In genomic region chr2:112534677-112535222, GRCm38 (mm10) we compare ENCODE assay signal across 12 mouse cellular contexts. TPM values are rescaled to one million over a fixed set of nuclear protein-coding genes. Genes with fewer than 3 reads are reported as not detected.
DNase-seq lines count a peak whose midpoint lies in the region; ATAC-seq and TF ChIP-seq lines count a peak whose summit lies in the region.
"Had no signal": no experiment of that assay in that cellular context is flagged by ENCODE, and none has a peak within 500 bp of the region (broad histone marks: within the 10 kb centered on the region; RNA-seq: fewer than 3 reads in every experiment).

No protein-coding gene starts in this region.

- H3K4me1 ChIP-seq in forebrain, embryonic 12.5 days, result peaks cover 9% of the 10 kb centered on the region; the same call in 1 of the 2 replicates

- 0 out of 2 replicates have a peak overlapping the region, but pooled peaks have one; percentile 13 for H3K4me2 ChIP-seq in forebrain, embryonic 12.5 days

- H3K27ac ChIP-seq in layer of hippocampus, adult 2 months, result peak overlapping the region; percentile 48; the same call in 1 of the 2 replicates
- no peak overlapping the region for H3K27ac ChIP-seq in forebrain, embryonic 12.5 days

- intact Hi-C loops in gastrocnemius, postnatal 36 days (cut with DNase I), result no loop called here

- no peak overlapping the region for H3K9ac ChIP-seq in forebrain, embryonic 12.5 days

- 0 out of 2 replicates have a peak, but pooled peaks have one; percentile 4 for TF ChIP-seq CTCF in layer of hippocampus, adult 2 months (conservative IDR thresholded peaks at IDR 0.05)

- no peaks in the 10 kb centered on the region for H3K36me3 ChIP-seq in forebrain, embryonic 12.5 days (replicated peaks)

- 50% methylated on average over 14 of the region's 14 CpGs for WGBS in forebrain, embryonic 12.5 days

- H3K9me3 ChIP-seq in forebrain, embryonic 12.5 days, result no peaks in the 10 kb centered on the region

- DNase-seq in layer of hippocampus, adult 2 months (ENCODE audit: low spot score in 2 of 2), result no peak
- no peak for DNase-seq in layer of hippocampus, adult 11-12 months (ENCODE audit: low spot score)
- peak; percentile 31 for DNase-seq in ZHBTc4 (ENCODE audit: low read depth, low spot score)
- peak; percentile 28 to 34 for DNase-seq in layer of hippocampus, postnatal 36 days
- no peak for DNase-seq in spleen, adult 12 weeks (ENCODE audit: low spot score)
- no peak for DNase-seq in gastrocnemius, postnatal 36 days
- DNase-seq: kidney, adult 11 months had no signal

- ATAC-seq in forebrain, embryonic 12.5 days (ENCODE audit: low FRiP score), result peak; percentile 37; the same call in 1 of the 2 replicates
- no peak for ATAC-seq in megakaryocyte, adult 5-6 weeks (ENCODE audit: poor library complexity, severe bottlenecking)

- H3K27me3 ChIP-seq in forebrain, embryonic 12.5 days, result no peaks in the 10 kb centered on the region

- H3K4me3 ChIP-seq in layer of hippocampus, adult 2 months, result peak overlapping the region; percentile 44
- no peak overlapping the region for H3K4me3 ChIP-seq in forebrain, embryonic 12.5 days (replicated peaks)

RNA-seq across cellular contexts. Expression of gene Aven, which starts 42.0 kb away (rescaled TPM):
- total RNA-seq in layer of hippocampus, adult 2 months (2021), result 10 to 100 TPM in 1 of 2 experiments, 1 to 10 TPM in 1; 8.7 to 10.2 TPM
- 5.8 and 6.6 TPM in 2 replicates for polyA plus RNA-seq in forebrain, embryonic 12.5 days (2016; fragmentation: Nextera tagmentation; extraction: Ambion mirVana)
- total RNA-seq in layer of hippocampus, postnatal 36 days (2021), result 10 to 100 TPM in 1 of 2 experiments, 1 to 10 TPM in 1; 9.7 to 10.6 TPM
- 5.2 and 8.6 TPM in 2 replicates for total RNA-seq in megakaryocyte, adult 5-6 weeks (2015)
- total RNA-seq in megakaryocyte, adult 5-6 weeks (2017), result 11.4 and 18.4 TPM in 2 replicates
- 10 to 100 TPM; 16.3 to 20.3 TPM for total RNA-seq in gastrocnemius, postnatal 36 days (2021)

RNA-seq across cellular contexts. Expression of gene Chrm5, which starts 54.2 kb away (rescaled TPM):
- 1 to 10 TPM; 5.7 to 7.7 TPM for total RNA-seq in layer of hippocampus, adult 2 months (2021)
- polyA plus RNA-seq in forebrain, embryonic 12.5 days (2016; fragmentation: Nextera tagmentation; extraction: Ambion mirVana), result 0.31 TPM in 1 of 2 replicates, not detected in the other
- total RNA-seq in layer of hippocampus, postnatal 36 days (2021), result 1 to 10 TPM; 6.6 to 8.8 TPM
- total RNA-seq in megakaryocyte, adult 5-6 weeks (2015), result not detected in 2 replicates
- not detected in 2 replicates for total RNA-seq in megakaryocyte, adult 5-6 weeks (2017)
- total RNA-seq in gastrocnemius, postnatal 36 days (2021), result not detected
- total RNA-seq: megakaryocyte-erythroid progenitor cell, adult 5-6 weeks had no signal
- polyA plus RNA-seq: heart, embryonic 14.5 days; liver, embryonic 16.5 days had no signal

Comparison
In these comparisons a context has a peak if more than half of its experiments do, and no peak if none do; other contexts are left out.
1. DNase-seq: peak in ZHBTc4 (single experiment) and layer of hippocampus, postnatal 36 days (2 of 2); none in layer of hippocampus, adult 2 months (0 of 2), layer of hippocampus, adult 11-12 months (single experiment), spleen, adult 12 weeks (single experiment) and gastrocnemius, postnatal 36 days (0 of 2).
2. RNA of gene Chrm5, which starts 54.2 kb away (total RNA-seq): 6.6 to 8.8 TPM in layer of hippocampus, postnatal 36 days and 5.7 to 7.7 TPM in layer of hippocampus, adult 2 months; not detected in megakaryocyte, adult 5-6 weeks and not detected in gastrocnemius, postnatal 36 days; every median in the first group is over 4 times any median in the second.